Mouse (Mus musculus) activated CD4-positive, CD25-positive, alpha-beta regulatory T cell, adult 4 months (primary cell): ENCODE data around the gene Pdha1. TPM values are rescaled to one million over a fixed set of nuclear protein-coding genes. Genes with fewer than 3 reads are reported as not detected.

ENCODE experiments used
- polyA plus RNA-seq, 2 experiments: library from polyadenylated mRNA; unstranded; fragments of 100-300 nt; shearing (Covaris generic); gene quantifications; one replicate each; pipeline ENCODE4 v1.2.1; 2017

The Pdha1 gene
- polyA plus RNA-seq, 2 experiments from 2014 or later: 168 to 176 TPM

Other genes starting within 250 kb of the Pdha1 start
- 1 to 10 TPM in 1 of 2 experiments, under 1 TPM in 1; 0.71 to 1.0 TPM for gene Map3k15, start 150.0 kb downstream of the Pdha1 start, polyA plus RNA-seq